Mouse (Mus musculus) brain, embryonic 14.5 days (tissue): ENCODE data around the gene Ube2i.

Experiments used
- CTCF ChIP-seq: fragments of 200-500 bp; IDR thresholded peaks from 2 replicates; pipeline ENCODE4 v1.5.1; 2012; ENCODE audit warnings: inconsistent platforms, mild to moderate bottlenecking, moderate library complexity, borderline replicate concordance; ENCODE audit not compliant: insufficient read depth, insufficient read length; ENCODE audit errors: extremely low read depth
- POLR2A ChIP-seq: fragments of 200-500 bp; IDR thresholded peaks from 2 replicates; pipeline ENCODE4 v1.6.1; 2012; ENCODE audit warnings: mild to moderate bottlenecking, inconsistent platforms, borderline replicate concordance; ENCODE audit not compliant: poor library complexity, insufficient read depth, insufficient read length, severe bottlenecking; ENCODE audit errors: extremely low read depth

- TF ChIP-seq POLR2A, result no peak
- TF ChIP-seq CTCF, result no peak
Measured at GRCm38 (mm10) chr17:25293495-25293894, 19.1 kb upstream of the Ube2i start.
